Mouse (Mus musculus) ES-Bruce4 (cell line): Measurements from ENCODE around the gene Ttc16.

Experiments used
- CTCF ChIP-seq: IDR thresholded peaks from one replicate; pipeline ENCODE4 v1.8.1; 2011; ENCODE audit warnings: low read depth, low read length
- POLR2A ChIP-seq: IDR thresholded peaks from one replicate; pipeline ENCODE4 v1.8.1; 2011; ENCODE audit warnings: low read length; ENCODE audit not compliant: insufficient read depth

DNA sequence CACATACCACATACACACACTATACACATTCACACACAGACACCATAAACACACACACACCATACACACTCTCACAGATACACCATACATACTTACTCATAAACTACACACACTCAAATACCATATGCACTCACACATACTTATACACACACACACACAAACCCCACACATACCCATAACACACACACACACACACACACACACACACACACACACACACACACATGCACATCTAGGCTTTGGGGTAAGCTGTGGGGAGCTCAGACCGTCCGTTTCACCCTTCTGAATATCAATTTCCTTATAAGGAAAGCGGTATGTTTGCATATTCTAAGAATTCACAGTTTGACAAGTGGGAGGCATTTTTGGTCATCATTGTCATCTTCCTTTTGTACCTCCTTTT is 52.9 kb downstream of the Ttc16 start:
- TF ChIP-seq CTCF (no peak), POLR2A (no peak)
